Mouse (Mus musculus) ovary, postnatal 10 days (tissue): Measurements from ENCODE around the gene Ptprq.

Experiments used
- DNase-seq: peaks from one replicate; pipeline ENCODE4 v3.0.0; 2022; ENCODE audit warnings: low spot score

Ptprq gene

DNA sequence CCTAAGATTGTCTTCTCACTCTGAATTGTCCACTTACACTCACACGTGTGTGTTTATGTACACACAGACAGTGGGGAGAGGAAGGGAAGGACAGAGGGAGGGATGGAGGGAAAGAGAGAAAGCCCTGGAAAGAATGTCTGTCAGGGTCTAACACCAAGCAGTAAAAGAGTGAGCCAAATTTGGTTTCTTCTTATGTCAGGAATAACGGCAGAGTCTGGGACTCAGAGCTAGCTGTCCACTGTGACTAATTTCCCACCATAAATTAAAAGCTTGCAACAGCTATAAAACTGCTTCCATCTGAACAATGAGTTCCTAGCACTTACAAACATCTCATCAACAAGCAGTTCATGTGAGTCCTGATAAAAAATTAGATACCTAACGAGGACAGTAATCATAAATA is 91.7 kb downstream of the Ptprq start:
- DNase-seq, result no peak

DNA sequence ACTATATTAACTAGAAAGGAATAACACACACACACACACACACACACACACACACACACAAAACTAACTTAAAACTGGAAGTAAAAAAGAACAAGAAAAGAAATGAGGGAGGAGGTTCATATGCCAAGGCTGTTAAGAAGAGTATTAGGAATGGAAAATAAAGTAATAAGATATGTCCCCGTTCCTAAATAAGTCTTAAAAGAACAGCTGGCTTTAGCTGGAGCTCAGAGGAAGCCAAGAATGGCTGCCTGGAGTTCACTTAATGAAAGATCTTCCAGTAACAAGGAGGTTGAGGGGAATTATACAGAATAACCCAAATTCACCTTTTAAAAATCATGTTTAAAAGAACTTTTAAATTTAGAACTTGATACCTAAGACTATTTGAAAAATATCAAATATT is 93.2 kb downstream of the Ptprq start:
- DNase-seq, result no peak

- no peak for DNase-seq
Measured at GRCm38 (mm10) chr10:107624211-107624610, 95.6 kb downstream of the Ptprq start.

GRCm38 (mm10) chr10:107615460-107615859 is 104.4 kb downstream of the Ptprq start:
- no peak for DNase-seq

- no peak for DNase-seq
Measured at GRCm38 (mm10) chr10:107601371-107601770, 118.5 kb downstream of the Ptprq start.

- DNase-seq, result no peak
Measured at GRCm38 (mm10) chr10:107583360-107583759, 136.5 kb downstream of the Ptprq start.

DNA sequence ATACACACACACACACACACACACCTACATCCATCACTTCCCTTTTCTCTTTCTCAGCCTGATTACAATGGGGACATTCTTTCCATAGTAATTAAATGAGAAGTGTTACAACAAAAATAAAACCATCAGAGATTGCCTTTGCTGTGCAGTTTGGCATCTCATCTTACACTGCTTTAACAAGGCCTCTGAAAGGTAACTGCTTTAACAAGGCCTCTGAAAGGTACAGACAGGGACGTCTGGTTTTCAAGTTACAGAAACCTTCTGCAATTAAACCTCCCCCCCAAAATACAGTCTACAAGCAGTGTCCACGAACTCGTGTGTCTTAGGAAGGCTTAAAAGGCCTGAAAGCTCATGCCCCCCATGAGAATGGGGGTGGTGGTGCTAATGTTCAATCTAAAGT is 150.8 kb downstream of the Ptprq start:
- no peak for DNase-seq

DNA sequence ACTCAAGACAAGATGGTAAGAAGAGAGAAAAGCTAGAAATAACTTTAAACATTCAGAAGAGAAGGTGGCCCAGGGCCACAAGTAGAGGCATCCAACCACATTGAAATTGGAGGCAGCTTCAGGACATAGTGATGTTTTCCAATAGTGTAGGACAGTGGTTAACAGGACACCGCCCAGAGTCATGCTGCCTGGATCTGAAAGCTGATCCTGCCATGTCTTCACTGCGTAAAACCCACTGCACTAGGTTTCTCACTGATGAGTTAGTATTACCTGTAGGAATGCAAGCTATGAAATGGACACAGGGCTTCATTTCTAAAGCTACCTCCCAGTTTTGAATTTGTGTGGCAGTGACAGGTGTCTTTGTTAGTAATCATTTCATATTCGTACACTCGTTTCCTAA is 151.6 kb downstream of the Ptprq start:
- no peak for DNase-seq

GRCm38 (mm10) chr10:107562875-107563274 is 157.0 kb downstream of the Ptprq start:
- no peak for DNase-seq

DNA sequence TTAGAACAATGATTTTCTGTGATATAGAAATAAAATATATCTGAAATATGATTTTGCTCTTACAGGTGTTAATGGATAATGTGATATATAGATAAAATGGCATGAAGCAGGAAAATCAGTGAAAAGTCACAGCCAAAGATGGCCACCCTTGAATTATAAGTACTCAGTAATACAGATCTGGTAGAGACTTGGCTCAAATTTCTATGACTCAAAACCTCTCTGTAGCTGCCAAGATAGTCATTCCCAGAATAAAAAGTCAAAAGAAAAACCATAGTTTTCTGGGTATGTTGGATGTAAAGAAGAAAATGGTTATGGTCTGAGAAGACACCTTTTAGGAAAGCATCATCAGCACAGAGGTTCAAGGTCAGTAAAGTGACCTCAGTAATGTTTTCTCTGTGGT is 159.0 kb downstream of the Ptprq start:
- DNase-seq, result no peak

DNA sequence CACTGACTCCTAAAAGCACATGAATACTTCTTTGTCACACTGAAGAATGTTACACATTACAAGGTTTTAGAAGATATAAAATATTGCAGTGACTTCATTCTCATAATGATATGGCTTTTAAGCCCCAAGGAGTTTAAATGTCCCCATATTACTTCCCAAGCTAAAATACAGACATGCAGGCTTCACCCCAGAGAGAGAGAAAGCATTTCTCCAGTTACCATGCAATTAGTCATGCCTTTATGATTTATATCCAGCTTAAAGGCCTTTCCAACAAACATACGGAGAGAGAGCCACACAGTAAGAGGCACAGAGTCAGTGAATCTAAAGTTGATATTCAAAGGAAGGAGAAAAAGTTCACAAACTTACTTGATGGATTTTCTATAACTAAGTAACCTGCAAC is 176.8 kb downstream of the Ptprq start:
- no peak for DNase-seq

DNA sequence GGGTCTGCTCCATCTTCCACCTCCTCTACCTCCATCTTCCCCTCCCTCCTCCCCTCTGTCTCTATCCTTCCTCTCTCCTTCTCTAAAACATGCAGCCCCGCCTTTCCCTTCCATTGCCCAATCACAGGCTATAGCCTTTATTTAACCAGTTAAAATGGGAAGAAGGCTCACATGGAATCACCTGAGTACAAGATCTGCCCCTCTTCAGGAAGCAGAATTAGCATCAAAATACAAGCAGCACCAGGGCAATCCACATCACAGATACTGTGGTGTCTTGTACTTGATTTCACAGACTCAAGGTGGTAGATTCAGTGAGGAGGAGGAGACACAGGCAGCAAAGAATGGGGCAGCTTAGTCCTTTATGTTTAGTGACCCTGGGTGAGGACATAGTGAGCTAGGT is 191.1 kb downstream of the Ptprq start:
- DNase-seq, result no peak

DNA sequence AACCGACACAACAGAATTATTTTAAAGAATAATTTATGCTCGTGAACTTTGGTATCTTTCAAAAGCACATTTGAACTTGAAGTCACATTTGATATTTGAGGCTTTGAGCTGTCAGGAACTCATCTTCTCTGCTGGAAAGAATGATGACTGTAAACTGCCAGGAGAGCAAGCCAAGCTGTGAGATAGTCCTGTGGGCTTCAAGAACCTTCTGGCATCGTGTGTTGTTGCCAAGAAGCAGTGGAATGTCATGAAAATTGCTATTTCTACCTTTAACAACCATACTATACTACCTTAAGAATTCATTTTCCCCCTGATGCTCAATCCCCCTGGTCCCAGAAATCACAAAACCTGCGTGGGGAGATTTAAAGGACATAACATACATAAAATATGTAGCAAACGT is 200.6 kb downstream of the Ptprq start:
- no peak for DNase-seq

- DNase-seq, result no peak
Measured at GRCm38 (mm10) chr10:107516641-107517040, 203.2 kb downstream of the Ptprq start.

DNA sequence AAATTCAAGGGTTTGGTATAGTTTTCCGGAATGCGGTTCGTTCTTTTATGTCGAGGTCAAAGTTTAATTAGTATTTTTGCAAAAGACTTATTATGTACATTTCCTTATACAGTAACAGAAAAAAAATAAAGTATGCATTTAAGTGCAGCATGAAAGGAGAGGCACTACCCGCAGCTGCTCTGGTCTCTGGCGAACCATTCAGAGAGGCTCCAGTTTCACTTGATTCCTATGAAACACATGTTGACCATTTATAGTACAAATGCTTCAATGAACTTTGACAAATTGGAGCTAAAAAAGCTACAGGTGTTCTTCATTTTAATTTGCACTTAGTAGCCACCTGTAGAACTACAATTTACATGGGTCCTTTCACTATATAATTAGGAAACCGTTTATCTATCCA is 205.1 kb downstream of the Ptprq start:
- no peak for DNase-seq

DNA sequence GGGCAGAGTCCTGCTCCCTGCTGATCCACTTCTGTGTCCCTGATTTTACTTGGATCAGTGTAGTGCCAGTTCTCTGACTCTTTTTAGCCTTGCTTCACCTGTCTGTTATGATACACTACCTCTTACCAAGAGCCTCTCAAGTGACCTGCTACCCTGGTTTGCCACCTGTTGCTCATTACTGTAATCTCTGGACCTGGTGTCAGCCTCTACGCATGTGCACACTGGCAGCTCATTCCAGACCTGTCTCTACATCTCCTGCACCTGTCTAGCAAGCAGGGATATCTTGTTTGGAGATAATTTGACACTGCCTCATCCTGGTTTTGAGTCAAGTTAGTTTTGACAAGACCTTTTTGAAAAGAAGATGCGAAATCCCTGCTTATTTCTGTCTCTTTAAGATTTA is 213.5 kb downstream of the Ptprq start:
- DNase-seq, result no peak

DNA sequence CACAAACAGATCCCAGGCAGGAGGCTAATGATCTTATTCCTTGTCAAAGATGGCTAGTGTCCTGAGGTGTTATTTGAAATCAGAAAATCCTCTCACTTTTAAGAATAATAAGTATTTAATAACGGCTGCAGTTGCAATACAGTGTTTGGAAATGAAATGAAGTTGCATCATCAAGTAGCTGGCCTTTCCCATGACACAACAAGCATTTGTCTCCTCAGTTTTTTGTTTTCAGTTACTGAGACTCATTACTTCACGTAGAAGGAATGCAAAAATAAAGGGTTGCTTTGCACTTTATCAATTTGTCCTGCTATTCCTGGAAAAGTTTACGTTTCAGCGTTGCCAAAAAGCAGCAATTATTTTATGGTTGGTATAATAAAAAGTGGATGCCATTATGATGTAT is 216.4 kb downstream of the Ptprq start:
- no peak for DNase-seq

DNA sequence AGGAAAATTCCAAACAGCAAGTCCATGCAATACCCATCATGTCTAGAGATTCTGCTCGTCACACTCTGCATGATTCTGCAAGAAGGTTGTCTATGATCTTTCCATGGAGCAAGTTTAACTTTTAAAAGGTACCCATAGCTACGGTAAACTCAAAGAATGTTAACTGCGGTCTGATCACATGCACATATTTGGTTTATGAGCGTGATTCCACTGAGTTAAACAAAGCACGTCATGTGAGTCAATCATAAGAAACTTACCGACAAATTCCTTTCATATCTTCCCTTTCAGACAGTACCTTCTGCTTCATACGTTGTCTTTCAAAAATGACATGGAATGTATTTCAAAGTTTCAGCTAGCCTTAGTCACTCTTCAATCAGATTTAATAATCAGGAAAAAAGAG is 217.7 kb downstream of the Ptprq start:
- DNase-seq, result no peak

DNA sequence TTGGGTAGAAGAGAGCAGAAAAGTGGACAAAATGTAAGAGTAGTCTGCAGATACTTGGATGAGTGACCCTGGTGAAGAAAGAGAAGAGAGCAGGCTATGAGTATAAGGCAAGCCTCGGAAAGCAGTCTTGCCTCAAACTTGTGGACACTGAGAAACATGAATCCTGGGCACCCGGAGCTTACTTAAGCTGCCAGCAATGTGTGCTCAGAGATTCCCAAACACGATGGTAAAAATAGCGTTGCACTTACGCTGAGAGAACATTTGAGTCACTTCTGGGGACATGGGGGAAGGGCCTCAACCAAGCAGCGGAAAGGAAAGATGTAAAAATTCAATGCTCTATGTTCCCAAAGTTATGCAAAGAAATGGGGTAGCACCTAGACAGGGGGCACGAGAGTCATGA is 220.2 kb downstream of the Ptprq start:
- no peak for DNase-seq

GRCm38 (mm10) chr10:107496402-107496801 is 223.4 kb downstream of the Ptprq start:
- no peak for DNase-seq

DNA sequence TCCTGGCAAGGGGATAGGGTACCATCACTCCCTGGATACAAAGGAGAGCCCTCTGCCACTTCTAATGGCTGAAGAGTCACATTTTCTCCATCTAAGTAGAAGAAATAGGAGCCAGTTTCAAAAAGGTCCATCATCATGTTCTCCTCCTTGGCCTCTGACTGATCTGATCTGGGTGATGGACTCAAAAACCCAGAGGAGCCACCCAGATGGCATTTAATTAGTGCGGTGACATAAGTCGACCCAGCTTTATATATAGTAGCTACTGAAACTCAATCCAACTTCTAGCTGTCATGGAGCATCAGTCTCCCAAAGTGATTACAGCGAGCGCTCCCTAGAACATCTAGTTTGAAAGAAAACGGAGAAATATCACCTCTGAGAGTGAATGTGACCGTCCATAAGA is 225.3 kb downstream of the Ptprq start, which contains the start of gene Myf6:
Gene Myf6 (minus strand): TSS at position 170 of the 400 bp plus-strand sequence.
- DNase-seq, result no peak

GRCm38 (mm10) chr10:107493580-107494474 is 226.0 kb downstream of the Ptprq start:
- no peak for DNase-seq

DNA sequence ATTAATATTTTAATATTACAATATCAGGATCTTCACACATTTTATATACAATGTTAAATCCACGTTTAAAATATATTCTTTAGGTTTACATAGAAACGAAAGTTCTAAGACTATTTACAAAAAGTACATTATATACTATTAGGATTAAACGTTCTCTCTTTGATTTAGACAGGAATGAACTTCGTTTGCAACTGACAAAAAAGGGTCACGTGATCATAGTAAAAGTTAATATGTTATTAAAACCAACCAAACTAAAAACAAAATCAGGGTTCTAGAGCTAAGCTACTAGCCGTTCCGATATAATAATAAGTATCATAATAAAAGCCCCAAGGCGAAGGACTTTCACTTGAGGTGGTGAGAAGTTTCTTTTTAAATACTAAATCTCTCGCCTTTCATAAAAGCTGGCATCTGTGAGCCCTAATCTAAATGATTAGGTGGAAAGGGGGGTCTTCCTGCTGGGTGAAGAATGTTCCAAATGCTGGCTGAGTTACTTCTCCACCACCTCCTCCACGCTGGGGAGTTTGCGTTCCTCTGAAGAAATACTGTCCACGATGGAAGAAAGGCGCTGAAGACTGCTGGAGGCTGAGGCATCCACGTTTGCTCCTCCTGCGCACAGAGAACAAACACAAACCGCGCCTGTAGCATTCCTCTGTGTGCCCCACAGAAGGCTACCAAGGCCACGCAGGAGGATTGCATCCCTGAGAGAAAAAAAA is 226.8 kb downstream of the Ptprq start:
- DNase-seq, result no peak
